Mouse (Mus musculus) spleen, adult 2 months (tissue): ENCODE results near the gene P4hb. TPM values are rescaled to one million over a fixed set of nuclear protein-coding genes. Genes with fewer than 3 reads are reported as not detected.
"Not testable (repeated sequence)": the region's sequence is repeated elsewhere in the genome, so short reads cannot be mapped to it uniquely, and the experiment has no call there.

ENCODE experiments used
- DNase-seq, 2 experiments: peaks; one replicate each; pipeline versions ENCODE4 v3.0.0 to v3.0.0-alpha.2; 2012 to 2021; ENCODE audit warnings: low spot score in 2 of 2, low read depth in 1 of 2
- H3K27ac ChIP-seq: fragments of 200-500 bp; 2 replicates; pipeline ENCODE4 v1.5.1; 2012; ENCODE audit warnings: low read length, inconsistent platforms; ENCODE audit not compliant: insufficient read depth
- H3K27me3 ChIP-seq: fragments of 200-500 bp; 2 replicates; pipeline ENCODE4 v1.6.1; 2012; ENCODE audit warnings: mild to moderate bottlenecking, moderate library complexity, low read length, inconsistent platforms; ENCODE audit not compliant: control insufficient read depth, insufficient read depth
- H3K36me3 ChIP-seq: fragments of 200-500 bp; 2 replicates; pipeline ENCODE4 v1.6.1; 2012; ENCODE audit warnings: mild to moderate bottlenecking, low read length, inconsistent platforms; ENCODE audit not compliant: control insufficient read depth, insufficient read depth
- H3K4me1 ChIP-seq: fragments of 200-500 bp; 2 replicates; pipeline ENCODE4 v1.6.1; 2011; ENCODE audit warnings: inconsistent platforms; ENCODE audit not compliant: control insufficient read depth, insufficient read depth, insufficient read length
- H3K4me3 ChIP-seq: fragments of 200-500 bp; 2 replicates; pipeline ENCODE4 v1.5.1; 2011; ENCODE audit warnings: mild to moderate bottlenecking, inconsistent platforms; ENCODE audit not compliant: insufficient read depth, insufficient read length; ENCODE audit errors: extremely low read depth
- CTCF ChIP-seq: fragments of 200-500 bp; IDR thresholded peaks from 2 replicates; pipeline ENCODE4 v1.5.1; 2011; ENCODE audit warnings: mild to moderate bottlenecking, inconsistent platforms; ENCODE audit not compliant: insufficient read depth, insufficient read length, insufficient replicate concordance; ENCODE audit errors: extremely low read depth
- POLR2A ChIP-seq: fragments of 200-500 bp; IDR thresholded peaks from 2 replicates; pipeline ENCODE4 v1.6.1; 2011; ENCODE audit warnings: low read depth, low read length, inconsistent platforms
- WGBS: fragments of 180-500 bp; shearing (Covaris S2); methylation state at CpG from one replicate; pipeline ENCODE4 v1.1.7; 2018; 5-methylcytosine and 5-hydroxymethylcytosine counted together
- polyA plus RNA-seq: library from polyadenylated mRNA; depleted of rRNA; stranded (reverse); fragments of >200 nt; gene quantifications from 2 replicates; pipeline ENCODE4 v1.2.3, GENCODE M21; 2012

Gene P4hb
- polyA plus RNA-seq, 1 experiment, result 79.2 TPM

DNA sequence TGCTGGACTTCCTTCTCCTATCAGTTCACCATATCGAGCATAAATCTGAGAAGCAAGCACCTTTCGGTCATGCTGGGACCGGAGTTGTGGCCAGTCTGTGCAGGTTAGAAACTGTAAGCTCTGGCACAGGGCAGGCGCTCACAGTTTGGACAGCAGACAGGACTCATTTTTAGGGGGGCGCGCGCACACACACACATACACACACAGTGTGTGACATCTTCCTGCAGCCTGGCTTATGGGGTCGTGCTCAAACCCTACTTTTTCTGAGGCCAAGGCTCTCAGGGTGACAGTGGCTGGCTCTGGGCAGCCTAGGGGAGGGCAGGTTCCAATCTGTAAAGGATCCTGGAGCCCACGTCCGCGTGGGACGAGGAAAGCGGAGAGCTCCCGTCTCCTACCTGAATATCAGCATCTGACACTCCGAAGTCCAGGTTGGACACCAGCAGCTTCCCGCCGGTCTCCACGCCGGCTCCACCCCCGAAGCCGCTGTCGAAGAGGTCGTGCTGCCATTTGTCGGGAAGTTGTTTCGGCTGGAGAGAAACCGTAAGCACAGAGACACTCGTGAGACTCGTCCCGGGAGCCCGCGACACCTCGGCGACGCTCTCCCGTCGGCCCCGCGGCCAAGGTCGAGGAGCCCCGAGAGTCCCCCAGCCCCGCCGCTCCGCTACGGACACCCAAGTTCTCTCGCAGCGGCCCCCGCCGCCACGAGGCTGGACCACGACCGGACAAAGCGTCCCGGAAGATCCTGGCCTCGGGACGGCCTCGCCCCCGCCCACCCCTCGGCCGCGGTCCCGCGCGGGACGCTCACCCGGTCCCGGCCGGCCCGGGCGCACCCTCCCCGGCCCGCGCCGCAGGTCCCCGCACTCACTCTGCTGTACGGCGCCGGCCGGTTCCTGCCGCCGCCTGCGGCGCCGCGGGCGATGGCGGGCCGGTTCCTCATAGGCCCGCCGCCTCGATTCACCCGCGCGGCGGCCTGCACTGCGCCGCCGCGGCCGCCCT, 24.5 kb upstream of the P4hb start:
- no peak for TF ChIP-seq CTCF
- no peak for TF ChIP-seq POLR2A
- peaks cover 17% of the 10 kb centered on the region for H3K4me1 ChIP-seq
- H3K27me3 ChIP-seq, result no peaks in the 10 kb centered on the region
- no peak for DNase-seq
- peak overlapping the region; percentile 71 for H3K27ac ChIP-seq
- peak overlapping the region; percentile 84 for H3K4me3 ChIP-seq
- H3K36me3 ChIP-seq, result peaks cover 31% of the 10 kb centered on the region
- WGBS, result 4% methylated on average over 97 of the region's 99 CpGs

DNA sequence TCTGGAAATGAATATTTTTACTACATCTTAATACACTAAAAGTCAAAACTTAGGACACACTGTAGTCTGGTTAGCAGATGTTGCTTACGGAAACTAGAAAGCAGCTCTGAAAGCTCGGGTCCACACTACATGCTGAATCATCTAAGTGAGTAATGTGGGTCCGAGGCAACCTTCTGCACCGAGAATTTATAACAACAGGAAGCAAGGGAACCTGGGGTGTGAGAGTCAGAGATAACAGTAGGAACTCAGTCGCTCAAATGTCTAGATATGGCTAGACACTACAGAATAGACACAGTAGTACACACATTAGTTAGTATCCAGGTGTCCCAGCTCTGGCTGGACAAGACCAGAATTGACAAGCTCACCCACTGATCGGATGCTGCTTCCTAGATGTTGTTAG, 15.5 kb upstream of the P4hb start:
- H3K36me3 ChIP-seq, result peaks cover 17% of the 10 kb centered on the region
- no peak for TF ChIP-seq POLR2A
- 62% methylated on average over 6 of the region's 6 CpGs for WGBS

DNA sequence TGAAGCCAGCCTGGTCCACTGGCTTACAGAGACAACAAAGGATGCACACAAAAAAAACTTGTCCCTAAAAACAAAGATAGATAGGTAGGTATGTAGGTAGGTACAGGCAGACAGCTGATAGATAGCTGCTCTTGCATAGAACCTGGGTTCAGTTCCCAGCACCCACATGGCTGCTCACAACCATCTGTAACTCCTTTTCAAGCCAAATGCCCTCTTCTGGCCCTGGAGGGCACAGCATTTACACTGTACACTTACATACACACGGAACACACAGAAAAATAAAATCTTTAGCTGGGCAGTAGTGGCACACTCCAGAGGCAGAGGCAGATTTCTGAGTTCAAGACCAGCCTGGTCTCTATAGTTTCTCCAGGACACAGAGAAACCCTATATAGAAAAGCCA, 10.9 kb upstream of the P4hb start:
- H3K36me3 ChIP-seq, result peaks cover 14% of the 10 kb centered on the region
- no peak for DNase-seq
- no peaks in the 10 kb centered on the region for H3K27me3 ChIP-seq
- no peak overlapping the region for H3K4me3 ChIP-seq
- no peak overlapping the region for H3K27ac ChIP-seq
- 95% methylated on average over 1 of the region's 1 CpGs for WGBS
- peaks cover 17% of the 10 kb centered on the region; the same call in 1 of the 2 replicates for H3K4me1 ChIP-seq
- TF ChIP-seq POLR2A (no peak), CTCF (no peak)

More for the DNA sequence above, 15.5 kb upstream of the P4hb start:
- H3K27ac ChIP-seq, result no peak overlapping the region
- no peak overlapping the region for H3K4me3 ChIP-seq
- no peaks in the 10 kb centered on the region for H3K27me3 ChIP-seq
- DNase-seq, result no peak
- H3K4me1 ChIP-seq, result no peaks in the 10 kb centered on the region

DNA sequence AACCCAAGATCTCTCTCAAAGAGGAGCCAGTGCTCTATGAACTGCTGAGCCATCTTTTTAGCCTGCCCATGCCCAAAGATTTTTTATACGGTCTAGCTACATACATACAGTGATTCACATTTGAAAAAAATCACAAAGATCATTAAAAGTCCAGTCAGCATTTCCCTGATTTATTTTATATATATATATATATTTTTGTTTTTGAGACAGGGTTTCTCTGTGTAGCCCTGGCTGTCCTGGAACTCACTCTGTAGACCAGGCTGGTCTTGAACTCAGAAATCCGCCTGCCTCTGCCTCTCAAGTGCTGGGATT, 9.9 kb upstream of the P4hb start:
- H3K27me3 ChIP-seq, H3K4me3 ChIP-seq, H3K27ac ChIP-seq, DNase-seq: not testable (repeated sequence)
- peaks cover 20% of the 10 kb centered on the region for H3K36me3 ChIP-seq
- WGBS, result 91% methylated on average over 2 of the region's 2 CpGs
- peaks cover 17% of the 10 kb centered on the region; the same call in 1 of the 2 replicates for H3K4me1 ChIP-seq

DNA sequence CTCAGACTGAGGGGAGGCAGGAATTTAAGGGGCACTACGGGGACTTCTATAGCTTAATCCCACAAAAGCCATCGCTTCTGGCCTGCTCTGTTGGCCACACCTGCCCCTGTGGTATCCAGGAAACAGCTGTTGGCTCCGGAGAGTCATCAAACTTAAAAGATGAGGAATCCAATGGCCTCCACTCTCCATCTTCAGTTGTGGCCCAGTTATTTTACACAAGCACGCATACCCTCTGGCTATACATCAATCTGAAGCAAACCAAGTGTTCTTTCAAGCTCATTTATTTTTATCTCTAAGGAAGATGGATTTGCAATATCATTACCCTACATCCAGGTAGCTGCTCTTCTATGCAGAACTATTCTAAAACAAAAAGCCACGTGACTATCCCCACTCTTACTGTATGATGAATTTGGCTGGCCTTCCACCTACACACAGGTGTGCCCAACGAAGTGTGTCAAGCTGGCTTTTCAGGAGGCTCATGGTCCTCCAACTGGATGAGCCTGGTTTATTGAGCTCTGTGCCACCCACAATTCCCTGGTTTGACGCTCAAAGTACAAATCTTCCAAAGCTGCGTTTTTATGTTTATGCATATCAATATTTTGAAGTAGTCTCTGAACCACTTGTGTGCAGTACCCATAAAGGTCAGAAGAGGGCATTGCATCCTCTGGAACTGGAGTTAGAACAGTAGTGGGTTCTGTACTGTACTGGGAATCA, 9.4 kb upstream of the P4hb start:
- H3K27ac ChIP-seq, result peak overlapping the region; percentile 94
- TF ChIP-seq POLR2A (no peak; the same call in 1 of the 2 replicates), CTCF (no peak)
- no peaks in the 10 kb centered on the region for H3K27me3 ChIP-seq
- H3K4me3 ChIP-seq, result peak overlapping the region; percentile 91
- peak; percentile 43 to 52 for DNase-seq
- 54% methylated on average over 8 of the region's 8 CpGs for WGBS
- H3K36me3 ChIP-seq, result peaks cover 20% of the 10 kb centered on the region
- H3K4me1 ChIP-seq, result peaks cover 17% of the 10 kb centered on the region; the same call in 1 of the 2 replicates

DNA sequence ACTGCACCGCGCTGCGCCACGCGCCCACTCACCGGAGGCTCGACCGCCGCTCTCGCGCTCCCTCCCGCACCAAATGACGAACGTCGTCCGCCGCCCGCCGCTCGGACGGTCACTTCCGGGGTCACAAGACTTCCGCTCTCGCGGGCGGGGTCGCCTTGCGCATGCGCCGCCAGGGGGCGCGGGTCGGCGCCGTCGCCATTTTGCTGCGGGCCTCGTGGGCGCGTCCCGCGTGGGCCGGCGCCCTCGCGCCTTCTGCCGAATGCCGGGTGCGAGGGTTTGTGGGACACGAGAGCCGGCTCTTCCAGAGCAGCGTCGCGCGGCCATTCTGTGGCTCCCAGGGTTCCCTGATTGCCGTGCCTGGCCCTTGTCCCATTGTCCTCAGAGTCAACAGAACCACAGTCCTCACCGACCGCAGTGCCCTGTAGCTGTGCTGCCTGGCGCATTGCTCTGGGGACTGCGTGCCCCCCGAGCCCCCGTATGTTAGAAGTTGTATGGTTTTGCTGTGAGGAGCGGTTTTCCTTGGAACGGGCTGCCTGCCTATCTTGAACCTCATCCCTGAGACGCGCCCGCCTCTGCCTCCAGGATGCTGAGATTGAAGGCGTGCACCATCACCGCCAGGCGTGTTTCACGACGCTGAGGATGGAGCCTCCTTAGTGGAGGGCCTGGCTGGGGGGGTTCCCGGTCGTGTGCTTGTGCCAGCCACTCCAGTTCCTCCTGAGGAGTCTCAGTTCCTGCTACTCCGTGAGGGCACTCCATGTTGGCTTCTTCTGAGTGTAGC, 8.6 kb upstream of the P4hb start, which contains the start of gene Arhgdia:
Gene Arhgdia (minus strand): TSS at position 135 of the 778 bp plus-strand sequence.
- H3K36me3 ChIP-seq, result peaks cover 20% of the 10 kb centered on the region
- peak within 1 kb of the TSS; percentile 94 for H3K27ac ChIP-seq
- H3K4me3 ChIP-seq, result peak within 1 kb of the TSS; percentile 91
- DNase-seq, result peak; percentile 76 to 85
- peak; percentile 26; the same call in 1 of the 2 replicates for TF ChIP-seq CTCF
- TF ChIP-seq POLR2A, result peak; percentile 95
- 2% methylated on average over 74 of the region's 75 CpGs for WGBS
- H3K27me3 ChIP-seq, result no peaks in the 10 kb centered on the region
- peaks cover 17% of the 10 kb centered on the region; the same call in 1 of the 2 replicates for H3K4me1 ChIP-seq
